Mouse (Mus musculus): ENCODE results near the gene Ctsa.

Gene Ctsa

DNA sequence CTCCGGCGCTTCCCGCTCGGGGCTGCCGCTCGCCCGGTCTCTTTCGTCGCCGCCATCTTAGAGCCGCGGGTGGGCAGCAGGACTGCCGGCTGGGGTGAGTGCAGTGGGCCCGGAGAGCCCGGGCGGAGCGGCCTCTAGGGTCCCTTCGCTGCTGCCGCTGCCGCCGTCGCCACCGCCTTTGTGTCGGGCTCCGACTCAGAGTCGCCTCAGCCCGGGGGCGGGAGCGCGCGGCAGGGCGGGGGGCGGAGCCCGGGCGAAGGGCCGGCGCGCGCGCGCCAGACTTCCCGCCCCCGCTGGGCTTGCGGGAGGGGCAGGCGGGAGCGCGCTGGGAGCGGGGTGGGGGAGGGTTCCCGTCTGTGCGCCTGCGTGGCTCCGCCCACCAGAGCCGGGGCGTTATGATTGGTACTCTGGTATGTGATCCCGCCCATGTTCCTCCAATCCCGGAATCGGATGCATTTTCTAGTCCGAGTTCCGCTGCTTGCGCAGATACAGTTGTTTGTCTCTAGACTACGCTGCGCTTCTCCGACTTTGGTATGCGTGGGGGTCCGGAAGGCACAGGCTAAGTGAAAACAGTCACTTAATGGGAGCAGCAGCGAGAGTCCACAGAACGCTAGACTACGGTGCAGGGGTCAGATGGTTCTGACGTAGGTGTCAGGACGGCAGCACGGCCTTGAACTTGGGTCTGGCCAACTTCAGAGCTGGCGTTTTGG, 47.0 kb downstream of the Ctsa start:
- DNase-seq: peak; percentile 92

DNA sequence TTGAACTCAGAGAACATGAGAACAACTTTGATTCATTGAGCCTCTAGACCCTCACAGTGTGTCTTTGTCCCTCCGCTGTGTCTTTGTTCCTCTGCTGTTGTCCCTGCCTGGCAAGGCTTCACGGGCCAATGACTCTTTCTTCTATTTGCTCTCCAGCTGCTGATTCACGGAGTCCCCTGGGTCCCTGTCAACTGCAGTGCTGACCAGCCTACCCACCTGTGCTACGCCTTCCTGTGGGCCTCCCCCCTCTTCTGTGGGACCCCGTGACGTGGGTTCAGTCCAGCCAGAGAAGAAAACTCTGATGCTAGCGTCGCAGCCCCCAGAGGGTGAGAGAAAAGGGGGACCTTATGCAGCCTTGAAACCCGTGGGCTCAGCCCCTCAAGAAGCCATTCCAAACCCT, 49.9 kb downstream of the Ctsa start:
- no peak for DNase-seq

DNA sequence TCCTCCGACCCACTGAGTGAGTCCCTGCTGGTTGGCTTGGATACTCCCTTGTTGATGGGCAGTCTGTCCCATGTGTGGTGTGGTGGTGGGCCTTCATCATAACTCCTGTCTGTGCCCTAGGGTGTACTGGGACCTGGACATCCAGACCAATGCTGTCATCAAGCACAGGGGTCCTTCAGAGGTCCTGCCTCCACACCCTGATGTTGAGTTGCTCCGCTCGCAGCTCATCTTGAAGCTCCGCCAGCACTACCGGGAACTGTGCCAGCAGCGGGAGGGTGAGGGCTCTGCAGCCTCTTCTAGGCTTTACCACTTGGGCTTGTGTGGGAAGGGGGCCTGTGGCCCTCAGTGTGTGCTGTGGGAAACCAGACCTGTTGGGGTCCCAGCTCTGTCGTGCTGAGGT, 53.1 kb downstream of the Ctsa start:
- DNase-seq: peak; percentile 82

DNA sequence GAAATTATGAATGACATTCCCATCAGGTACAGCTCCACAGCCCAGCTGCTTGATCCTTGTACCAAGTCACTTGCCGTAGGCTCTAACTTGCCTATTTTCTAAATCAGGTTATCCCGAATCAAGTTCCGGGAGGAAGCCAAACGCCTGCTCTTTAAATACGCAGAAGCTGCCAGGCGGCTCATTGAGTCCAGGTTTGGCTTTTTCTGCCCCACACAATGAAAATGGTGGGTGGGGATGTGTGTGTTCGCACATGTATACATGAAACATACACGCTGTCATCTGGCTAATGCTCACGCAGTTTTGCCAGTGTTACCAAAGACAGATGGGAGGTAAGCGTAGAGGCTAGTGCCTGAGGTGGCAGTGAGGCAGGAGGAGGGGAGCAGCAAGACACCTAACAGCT, 53.9 kb downstream of the Ctsa start:
- DNase-seq: peak; percentile 5

DNA sequence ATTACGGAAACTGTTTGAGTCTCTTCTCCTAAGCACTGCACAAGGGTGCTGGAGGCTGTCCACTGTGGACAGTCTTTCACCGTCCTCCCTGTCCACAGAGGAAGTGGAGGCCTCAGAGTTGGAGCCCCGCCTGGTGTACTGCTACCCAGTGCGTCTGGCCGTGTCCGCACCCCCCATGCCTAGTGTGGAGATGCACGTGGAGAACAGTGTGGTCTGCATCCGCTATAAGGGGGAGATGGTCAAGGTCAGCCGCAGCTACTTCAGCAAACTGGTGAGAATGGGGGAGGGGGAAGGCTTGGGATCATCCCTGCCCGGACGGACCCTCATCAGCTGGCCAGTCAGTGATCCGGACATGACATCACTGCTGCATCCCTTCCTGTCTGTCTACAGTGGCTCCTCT, 56.3 kb downstream of the Ctsa start:
- peak; percentile 23 for DNase-seq

DNA sequence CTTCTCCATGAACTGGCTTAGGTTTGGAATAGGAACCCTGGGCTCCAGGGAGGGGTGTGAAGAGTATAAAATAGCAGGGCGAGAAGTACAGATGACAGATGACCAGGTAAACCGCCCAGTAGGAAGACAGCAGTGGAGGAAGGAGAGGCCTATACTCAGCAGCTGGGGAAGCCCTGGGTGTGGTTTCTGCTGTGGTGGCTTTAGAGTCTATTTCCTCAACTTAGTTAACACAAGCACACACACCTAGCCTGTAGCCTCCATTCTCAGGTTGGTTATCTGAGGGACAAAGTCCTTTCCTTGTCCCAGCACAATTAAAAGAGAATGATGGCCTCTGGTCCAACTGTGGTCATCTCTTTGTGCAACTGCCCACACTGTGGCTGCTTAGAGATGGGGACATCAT, 57.3 kb downstream of the Ctsa start:
- no peak for DNase-seq
